Mouse (Mus musculus) kidney, postnatal 10 days (tissue): Measurements from ENCODE around the gene Zfp113.
"Not testable (repeated sequence)": the region's sequence is repeated elsewhere in the genome, so short reads cannot be mapped to it uniquely, and the experiment has no call there.

ENCODE experiments used
- DNase-seq: peaks from one replicate; pipeline ENCODE4 v3.0.0; 2021; ENCODE audit warnings: mixed read lengths

Gene Zfp113

GRCm38 (mm10) chr5:138137257-138137656 is 18.3 kb downstream of the Zfp113 start:
- DNase-seq = no peak

GRCm38 (mm10) chr5:138132425-138133064 is 23.0 kb downstream of the Zfp113 start:
- DNase-seq = peak; percentile 42

DNA sequence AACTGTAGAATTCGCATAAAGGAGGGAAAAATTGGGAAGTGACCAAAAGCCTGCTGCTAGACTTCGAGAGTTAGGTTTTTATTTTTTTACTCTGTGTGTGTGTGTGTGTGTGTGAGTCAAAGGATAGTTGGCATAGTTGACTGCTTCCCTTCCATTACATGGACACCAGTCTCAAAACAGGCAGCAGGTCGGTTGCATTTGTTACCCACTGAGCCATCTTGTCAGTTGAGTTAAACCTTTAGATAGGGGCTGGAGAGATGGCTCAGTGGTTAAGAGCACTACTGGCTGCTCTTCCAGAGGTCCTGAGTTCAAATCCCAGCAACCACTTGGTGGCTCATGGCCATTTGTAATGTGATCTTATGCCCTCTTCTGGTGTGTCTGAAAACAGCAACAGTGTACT is 37.5 kb downstream of the Zfp113 start:
- no peak for DNase-seq

- no peak for DNase-seq
These were observed 38.1 kb downstream of the Zfp113 start for GRCm38 (mm10) chr5:138117199-138118015.

- DNase-seq = peak; percentile 94
These were observed 39.0 kb downstream of the Zfp113 start, which contains the start of gene Zscan21 for GRCm38 (mm10) chr5:138116255-138117198. Zscan21 (plus strand) TSS chr5:138116903.

DNA sequence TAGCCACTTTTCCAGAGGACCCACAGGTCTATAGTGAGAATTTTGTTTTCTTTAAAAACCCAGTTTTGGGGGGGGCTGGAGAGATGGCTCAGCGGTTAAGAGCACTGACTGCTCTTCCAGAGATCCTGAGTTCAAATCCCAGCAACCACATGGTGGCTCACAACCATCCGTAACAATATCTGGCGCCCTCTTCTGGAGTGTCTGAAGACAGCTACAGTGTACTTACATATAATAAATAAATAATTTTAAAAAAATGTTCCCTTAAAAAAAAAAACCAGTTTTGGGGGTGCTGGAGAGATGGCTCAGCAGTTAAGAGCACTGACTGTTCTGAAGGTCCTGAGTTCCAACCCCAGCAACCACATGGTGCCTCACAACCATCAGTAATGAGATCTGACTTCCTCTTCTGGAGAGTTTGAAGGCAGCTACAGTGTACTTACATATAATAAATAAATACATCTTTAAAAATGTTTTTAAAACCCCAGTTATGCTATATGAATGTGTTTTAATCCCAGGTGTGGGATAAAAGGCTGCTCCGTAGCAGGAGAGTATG is 45.6 kb downstream of the Zfp113 start:
- not testable (repeated sequence) for DNase-seq

DNA sequence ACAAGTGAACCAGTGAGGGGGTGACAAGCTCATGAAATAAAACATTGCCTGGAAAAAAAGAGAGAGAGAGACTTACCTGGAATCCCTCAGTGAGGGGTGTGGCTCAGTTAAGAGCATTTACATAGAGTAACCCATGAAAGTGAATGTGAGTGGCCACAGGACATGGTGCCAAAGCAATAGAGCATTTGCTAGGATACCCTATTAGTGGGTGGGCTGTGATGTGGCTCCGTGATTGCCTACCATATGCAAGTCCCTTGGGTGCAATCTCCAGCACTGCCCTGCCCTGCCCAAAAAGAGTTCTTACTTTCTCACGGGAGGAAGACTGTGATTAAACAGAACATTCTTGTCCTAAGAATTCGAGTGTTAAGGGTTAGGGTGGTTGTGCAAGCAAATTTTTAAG is 48.4 kb downstream of the Zfp113 start:
- no peak for DNase-seq

GRCm38 (mm10) chr5:138104976-138105375 is 50.6 kb downstream of the Zfp113 start:
- DNase-seq = no peak

GRCm38 (mm10) chr5:138094474-138094873 is 61.1 kb downstream of the Zfp113 start:
- DNase-seq = no peak

- no peak for DNase-seq
These were observed 62.8 kb downstream of the Zfp113 start for GRCm38 (mm10) chr5:138092771-138093170.

DNA sequence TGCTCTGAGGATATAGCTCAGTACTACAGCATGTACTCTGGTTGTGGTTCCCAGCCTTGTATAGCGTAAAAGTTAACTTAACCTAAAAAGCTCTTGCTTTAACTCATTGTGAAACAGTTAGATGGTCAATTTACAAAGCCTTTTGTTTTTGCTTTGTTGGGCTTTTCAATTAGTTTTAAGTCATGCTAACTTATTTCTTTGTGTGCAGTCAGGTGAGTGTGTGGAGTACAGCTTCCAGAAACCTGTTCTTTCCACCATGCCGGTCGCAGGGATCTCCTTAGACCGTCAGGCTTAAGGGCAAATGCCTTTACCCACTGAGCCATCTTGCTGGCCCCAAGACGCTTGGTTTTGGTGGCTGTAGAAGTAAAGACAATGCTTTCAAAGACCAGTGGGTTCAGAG is 64.8 kb downstream of the Zfp113 start:
- DNase-seq = no peak

GRCm38 (mm10) chr5:138090271-138090670 is 65.3 kb downstream of the Zfp113 start:
- DNase-seq = peak; percentile 32
